Mouse (Mus musculus): ENCODE data around the gene 4930404N11Rik. TPM values are rescaled to one million over a fixed set of nuclear protein-coding genes. Genes with fewer than 3 reads are reported as not detected.
A peak's percentile ranks its signal among the peaks of the same experiment; 100 is the strongest.

The 4930404N11Rik gene
- polyA plus RNA-seq, 1 experiment from 2014 or later, result 1.1 TPM

- no peaks in the 10 kb centered on the region for H3K9me3 ChIP-seq
- no peak overlapping the region; the same call in 1 of the 2 replicates for H3K27ac ChIP-seq (replicated peaks)
- WGBS, result 11% methylated on average over 20 of the region's 20 CpGs
- peaks cover 47% of the 10 kb centered on the region for H3K4me1 ChIP-seq
- peak overlapping the region; percentile 76 for H3K9ac ChIP-seq
- H3K36me3 ChIP-seq, result peaks cover 58% of the 10 kb centered on the region
- peak overlapping the region; percentile 64 for H3K4me2 ChIP-seq
- H3K27me3 ChIP-seq (replicated peaks), result no peaks in the 10 kb centered on the region
- H3K4me3 ChIP-seq, result peak overlapping the region; percentile 34
- no peak for ATAC-seq (ENCODE audit: extremely low read depth, insufficient number of reproducible peaks, low FRiP score, low TSS enrichment)
These were observed 48.3 kb downstream of the 4930404N11Rik start for GRCm38 (mm10) chr10:81317273-81317672.

GRCm38 (mm10) chr10:81316338-81317060 lies 49.1 kb downstream of the 4930404N11Rik start:
- H3K27ac ChIP-seq (replicated peaks), result 0 out of 2 replicates have a peak overlapping the region, but pooled peaks have one; percentile 29

GRCm38 (mm10) chr10:81315587-81315986 lies 50.0 kb downstream of the 4930404N11Rik start:
- no peaks in the 10 kb centered on the region for H3K9me3 ChIP-seq
- peaks cover 39% of the 10 kb centered on the region for H3K4me1 ChIP-seq
- H3K36me3 ChIP-seq, result peaks cover 73% of the 10 kb centered on the region
- 87% methylated on average over 16 of the region's 16 CpGs for WGBS
- H3K27ac ChIP-seq (replicated peaks), result no peak overlapping the region
- no peaks in the 10 kb centered on the region for H3K27me3 ChIP-seq (replicated peaks)
- no peak overlapping the region for H3K4me3 ChIP-seq
- no peak overlapping the region for H3K9ac ChIP-seq
- no peak for ATAC-seq (ENCODE audit: extremely low read depth, insufficient number of reproducible peaks, low FRiP score, low TSS enrichment)
- H3K4me2 ChIP-seq, result no peak overlapping the region

More at GRCm38 (mm10) chr10:81316338-81317060, 49.1 kb downstream of the 4930404N11Rik start:
- H3K36me3 ChIP-seq, result peaks cover 64% of the 10 kb centered on the region
- H3K9ac ChIP-seq, result peak overlapping the region; percentile 76
- H3K27me3 ChIP-seq (replicated peaks), result no peaks in the 10 kb centered on the region
- H3K4me1 ChIP-seq, result peaks cover 40% of the 10 kb centered on the region
- no peak for ATAC-seq (ENCODE audit: extremely low read depth, insufficient number of reproducible peaks, low FRiP score, low TSS enrichment)
- peak overlapping the region; percentile 64 for H3K4me2 ChIP-seq
- H3K9me3 ChIP-seq, result no peaks in the 10 kb centered on the region
- 40% methylated on average over 16 of the region's 16 CpGs for WGBS
- H3K4me3 ChIP-seq, result peak overlapping the region; percentile 34

DNA sequence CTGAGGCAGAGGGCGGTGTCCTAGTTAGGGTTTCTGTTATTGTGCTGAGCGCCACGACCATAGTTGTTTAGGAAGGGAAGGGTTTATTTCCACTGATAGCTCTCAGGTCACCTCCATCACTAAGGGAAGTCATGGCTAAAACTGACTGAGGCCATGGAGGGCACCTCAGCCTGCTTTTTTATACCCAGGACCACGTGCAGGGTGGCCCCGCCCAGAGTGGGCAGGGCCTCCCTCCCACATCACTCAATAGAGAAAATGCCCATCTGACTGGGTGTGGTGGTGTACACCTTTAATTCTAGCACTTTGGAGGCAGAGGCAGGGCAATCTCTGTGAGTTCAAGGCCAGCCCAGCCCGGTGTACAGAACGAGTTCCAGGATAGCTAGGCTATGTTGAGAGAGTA lies 51.4 kb downstream of the 4930404N11Rik start:
- H3K36me3 ChIP-seq, result peaks cover 87% of the 10 kb centered on the region
- 81% methylated on average over 7 of the region's 7 CpGs for WGBS
- H3K27ac ChIP-seq (replicated peaks), result no peak overlapping the region

GRCm38 (mm10) chr10:81313581-81313980 lies 52.0 kb downstream of the 4930404N11Rik start:
- Histone ChIP-seq H3K4me3 (no peak overlapping the region), H3K9ac (no peak overlapping the region), H3K27ac (replicated peaks) (no peak overlapping the region), H3K9me3 (no peaks in the 10 kb centered on the region), H3K4me1 (peaks cover 25% of the 10 kb centered on the region), H3K27me3 (replicated peaks) (no peaks in the 10 kb centered on the region), H3K36me3 (peaks cover 90% of the 10 kb centered on the region), H3K4me2 (no peak overlapping the region)
- 93% methylated on average over 13 of the region's 13 CpGs for WGBS
- ATAC-seq (ENCODE audit: extremely low read depth, insufficient number of reproducible peaks, low FRiP score, low TSS enrichment), result no peak

More for the DNA sequence above, 51.4 kb downstream of the 4930404N11Rik start:
- Histone ChIP-seq H3K27me3 (replicated peaks) (no peaks in the 10 kb centered on the region), H3K4me1 (peaks cover 32% of the 10 kb centered on the region), H3K4me3 (no peak overlapping the region), H3K9me3 (no peaks in the 10 kb centered on the region), H3K9ac (no peak overlapping the region), H3K4me2 (no peak overlapping the region)
- no peak for ATAC-seq (ENCODE audit: extremely low read depth, insufficient number of reproducible peaks, low FRiP score, low TSS enrichment)

Small RNA genes within 50 kb of the gene (microRNA-seq; reads per million reads assigned to microRNA genes)
- 0.61 reads per million for gene Mir6913

Other genes starting within 250 kb of the 4930404N11Rik start
- 19.5 and 20.1 TPM in 2 replicates for gene Zbtb7a, start 230.6 kb downstream of the 4930404N11Rik start, polyA plus RNA-seq (2015; fragmentation: Nextera tagmentation; extraction: Ambion mirVana)
- 35.7 and 40.3 TPM in 2 replicates for gene Pias4, start 197.9 kb downstream of the 4930404N11Rik start, polyA plus RNA-seq (2015; fragmentation: Nextera tagmentation; extraction: Ambion mirVana)
- gene Eef2, start 189.2 kb downstream of the 4930404N11Rik start, polyA plus RNA-seq (2015; fragmentation: Nextera tagmentation; extraction: Ambion mirVana), result 393 and 411 TPM in 2 replicates
- 41.5 and 42.4 TPM in 2 replicates for gene Dapk3, start 182.8 kb downstream of the 4930404N11Rik start, polyA plus RNA-seq (2015; fragmentation: Nextera tagmentation; extraction: Ambion mirVana)
- 0.27 TPM in 1 of 2 replicates, not detected in the other for gene 4930442H23Rik, start 182.0 kb downstream of the 4930404N11Rik start, polyA plus RNA-seq (2015; fragmentation: Nextera tagmentation; extraction: Ambion mirVana)
- 5.2 and 6.1 TPM in 2 replicates for gene Nmrk2, start 163.8 kb downstream of the 4930404N11Rik start, polyA plus RNA-seq (2015; fragmentation: Nextera tagmentation; extraction: Ambion mirVana)
- 0.43 and 0.53 TPM in 2 replicates for gene Atcay, start 135.0 kb downstream of the 4930404N11Rik start, polyA plus RNA-seq (2015; fragmentation: Nextera tagmentation; extraction: Ambion mirVana)
- 4.1 and 6.5 TPM in 2 replicates for gene Zfr2, start 132.7 kb downstream of the 4930404N11Rik start, polyA plus RNA-seq (2015; fragmentation: Nextera tagmentation; extraction: Ambion mirVana)
- 1.6 and 1.9 TPM in 2 replicates for gene Matk, start 112.9 kb downstream of the 4930404N11Rik start, polyA plus RNA-seq (2015; fragmentation: Nextera tagmentation; extraction: Ambion mirVana)
- 244 and 260 TPM in 2 replicates for gene Mrpl54, start 98.9 kb downstream of the 4930404N11Rik start, polyA plus RNA-seq (2015; fragmentation: Nextera tagmentation; extraction: Ambion mirVana)
- gene Apba3, start 98.9 kb downstream of the 4930404N11Rik start, polyA plus RNA-seq (2015; fragmentation: Nextera tagmentation; extraction: Ambion mirVana), result 45.4 and 51.4 TPM in 2 replicates
- 2.2 and 2.4 TPM in 2 replicates for gene Tjp3, start 74.2 kb downstream of the 4930404N11Rik start, polyA plus RNA-seq (2015; fragmentation: Nextera tagmentation; extraction: Ambion mirVana)
- gene Pip5k1c, start 72.9 kb downstream of the 4930404N11Rik start, polyA plus RNA-seq (2015; fragmentation: Nextera tagmentation; extraction: Ambion mirVana), result 31.0 and 32.0 TPM in 2 replicates
- gene Cactin, start 44.7 kb downstream of the 4930404N11Rik start, polyA plus RNA-seq (2015; fragmentation: Nextera tagmentation; extraction: Ambion mirVana), result 25.6 and 28.2 TPM in 2 replicates
- gene Tbxa2r, start 37.1 kb downstream of the 4930404N11Rik start, polyA plus RNA-seq (2015; fragmentation: Nextera tagmentation; extraction: Ambion mirVana), result 13.6 and 14.7 TPM in 2 replicates
- gene Gipc3, start 22.6 kb downstream of the 4930404N11Rik start, polyA plus RNA-seq (2015; fragmentation: Nextera tagmentation; extraction: Ambion mirVana), result 0.06 TPM in 1 of 2 replicates, not detected in the other
- gene Hmg20b, start 15.3 kb downstream of the 4930404N11Rik start, polyA plus RNA-seq (2015; fragmentation: Nextera tagmentation; extraction: Ambion mirVana), result 81.9 and 90.9 TPM in 2 replicates
- gene Mfsd12, start 8.3 kb downstream of the 4930404N11Rik start, polyA plus RNA-seq (2015; fragmentation: Nextera tagmentation; extraction: Ambion mirVana), result 10.7 and 11.1 TPM in 2 replicates
- 72.2 and 78.1 TPM in 2 replicates for gene Fzr1, start 12.7 kb upstream of the 4930404N11Rik start, polyA plus RNA-seq (2015; fragmentation: Nextera tagmentation; extraction: Ambion mirVana)
- gene Dohh, start 18.6 kb upstream of the 4930404N11Rik start, polyA plus RNA-seq (2015; fragmentation: Nextera tagmentation; extraction: Ambion mirVana), result 69.7 and 73.6 TPM in 2 replicates
- gene Gm48551, start 18.6 kb upstream of the 4930404N11Rik start, polyA plus RNA-seq (2015; fragmentation: Nextera tagmentation; extraction: Ambion mirVana), result 2.1 and 2.3 TPM in 2 replicates
- 0.82 and 1.1 TPM in 2 replicates for gene Gm48552, start 23.2 kb upstream of the 4930404N11Rik start, polyA plus RNA-seq (2015; fragmentation: Nextera tagmentation; extraction: Ambion mirVana)
- 2.7 and 3.1 TPM in 2 replicates for gene Smim24, start 27.2 kb upstream of the 4930404N11Rik start, polyA plus RNA-seq (2015; fragmentation: Nextera tagmentation; extraction: Ambion mirVana)
- 56.6 and 57.4 TPM in 2 replicates for gene Nfic, start 89.8 kb upstream of the 4930404N11Rik start, polyA plus RNA-seq (2015; fragmentation: Nextera tagmentation; extraction: Ambion mirVana)
- 0.15 and 0.16 TPM in 2 replicates for gene Celf5, start 116.9 kb upstream of the 4930404N11Rik start, polyA plus RNA-seq (2015; fragmentation: Nextera tagmentation; extraction: Ambion mirVana)
- 51.7 and 53.8 TPM in 2 replicates for gene Ncln, start 130.6 kb upstream of the 4930404N11Rik start, polyA plus RNA-seq (2015; fragmentation: Nextera tagmentation; extraction: Ambion mirVana)
- gene S1pr4, start 134.3 kb upstream of the 4930404N11Rik start, polyA plus RNA-seq (2015; fragmentation: Nextera tagmentation; extraction: Ambion mirVana), result 0.53 and 0.62 TPM in 2 replicates
- 1.5 and 2.0 TPM in 2 replicates for gene Gna15, start 158.4 kb upstream of the 4930404N11Rik start, polyA plus RNA-seq (2015; fragmentation: Nextera tagmentation; extraction: Ambion mirVana)
- 59.0 and 62.7 TPM in 2 replicates for gene Gna11, start 179.4 kb upstream of the 4930404N11Rik start, polyA plus RNA-seq (2015; fragmentation: Nextera tagmentation; extraction: Ambion mirVana)
- gene Aes, start 193.7 kb upstream of the 4930404N11Rik start, polyA plus RNA-seq (2015; fragmentation: Nextera tagmentation; extraction: Ambion mirVana), result 629 and 649 TPM in 2 replicates
- gene Tle2, start 208.7 kb upstream of the 4930404N11Rik start, polyA plus RNA-seq (2015; fragmentation: Nextera tagmentation; extraction: Ambion mirVana), result 23.4 and 26.4 TPM in 2 replicates
- gene Tle6, start 235.3 kb upstream of the 4930404N11Rik start, polyA plus RNA-seq (2015; fragmentation: Nextera tagmentation; extraction: Ambion mirVana), result 30.1 and 30.4 TPM in 2 replicates
- 0.44 and 0.64 TPM in 2 replicates for gene BC025920, start 240.5 kb upstream of the 4930404N11Rik start, polyA plus RNA-seq (2015; fragmentation: Nextera tagmentation; extraction: Ambion mirVana)

All from heart, embryonic 13.5 days (tissue).